Mouse (Mus musculus) kidney, adult 2 months (tissue): ENCODE results near the gene Tshz2.

Source experiments
- CTCF ChIP-seq: fragments of 200-500 bp; conservative IDR thresholded peaks from 2 replicates; pipeline ENCODE4 v1.5.1; 2011; ENCODE audit warnings: low read depth, mild to moderate bottlenecking, control low read depth, low read length, moderate library complexity, mixed read lengths; ENCODE audit not compliant: insufficient read depth, insufficient read length
- POLR2A ChIP-seq: fragments of 200-500 bp; IDR thresholded peaks from one replicate; pipeline ENCODE4 v1.6.1; 2011; ENCODE audit warnings: low read depth, low read length, control low read depth

- TF ChIP-seq POLR2A, result no peak
- TF ChIP-seq CTCF, result no peak
These were observed 277.8 kb downstream of the Tshz2 start for GRCm38 (mm10) chr2:169910606-169911005.
